Mouse (Mus musculus) midbrain, embryonic 16.5 days (tissue): Measurements from ENCODE around the gene Dgkq. TPM values are rescaled to one million over a fixed set of nuclear protein-coding genes. Genes with fewer than 3 reads are reported as not detected.

Experiments used
- ATAC-seq: fragments of 200-750 bp; cut with Nextera tagmentation; 2 replicates; pipeline ENCODE4 v1.8.0; 2017; ENCODE audit warnings: moderate TSS enrichment
- H3K27ac ChIP-seq: fragments of 300-500 bp; sonication (generic); 2 replicates; pipeline ENCODE4 v1.5.1; 2014; ENCODE audit warnings: mild to moderate bottlenecking, low read length, mixed read lengths
- H3K27me3 ChIP-seq: fragments of 300-500 bp; sonication (generic); 2 replicates; pipeline ENCODE4 v1.6.1; 2014; ENCODE audit warnings: low read depth, low read length, mixed read lengths; ENCODE audit not compliant: control insufficient read depth, insufficient read depth
- H3K36me3 ChIP-seq: fragments of 300-500 bp; sonication (generic); 2 replicates; pipeline ENCODE4 v1.6.1; 2014; ENCODE audit warnings: mild to moderate bottlenecking, low read length, moderate library complexity, mixed read lengths; ENCODE audit not compliant: control insufficient read depth, insufficient read depth
- H3K4me1 ChIP-seq: fragments of 300-500 bp; sonication (generic); 2 replicates; pipeline ENCODE4 v1.6.1; 2014; ENCODE audit warnings: mild to moderate bottlenecking, low read length, mixed read lengths; ENCODE audit not compliant: control insufficient read depth, insufficient read depth
- H3K4me2 ChIP-seq: fragments of 300-500 bp; sonication (generic); 2 replicates; pipeline ENCODE4 v1.6.1; 2014; ENCODE audit warnings: mild to moderate bottlenecking, low read length, mixed read lengths
- H3K4me3 ChIP-seq: fragments of 300-500 bp; sonication (generic); 2 replicates; pipeline ENCODE4 v1.5.1; 2014; ENCODE audit warnings: low read depth, mild to moderate bottlenecking, low read length, moderate library complexity, mixed read lengths
- H3K9ac ChIP-seq: fragments of 300-500 bp; sonication (generic); 2 replicates; pipeline ENCODE4 v1.6.1; 2014; ENCODE audit warnings: low read depth, low read length, mixed read lengths
- H3K9me3 ChIP-seq: fragments of 300-500 bp; sonication (generic); replicated peaks from 2 replicates; pipeline ENCODE4 v1.6.1; 2014; ENCODE audit warnings: mild to moderate bottlenecking, low read length, mixed read lengths; ENCODE audit not compliant: control insufficient read depth, poor library complexity, severe bottlenecking
- WGBS: fragments of 180-500 bp; shearing (Covaris S2); extraction: QIAGEN DNeasy Blood & Tissue Kit; methylation state at CpG from one replicate; pipeline ENCODE4 v1.1.7; 2014; 5-methylcytosine and 5-hydroxymethylcytosine counted together
- polyA plus RNA-seq: library from polyadenylated mRNA; unstranded; fragments of >200 nt; fragmentation: Nextera tagmentation; extraction: Ambion mirVana; gene quantifications from 2 replicates; pipeline ENCODE4 v1.2.1, GENCODE M21; 2015

The Dgkq gene
- 33.0 and 36.9 TPM in 2 replicates for polyA plus RNA-seq

GRCm38 (mm10) chr5:108668977-108669936 lies at the start of gene Dgkq:
Gene Dgkq (minus strand): TSS chr5:108669672.
- 5% methylated on average over 43 of the region's 43 CpGs for WGBS
- Histone ChIP-seq H3K27me3 (no peaks in the 10 kb centered on the region), H3K36me3 (peaks cover 15% of the 10 kb centered on the region), H3K4me2 (peak within 1 kb of the TSS; percentile 63), H3K9me3 (no peaks in the 10 kb centered on the region), H3K9ac (peak within 1 kb of the TSS; percentile 72), H3K4me3 (peak within 1 kb of the TSS; percentile 38), H3K4me1 (peaks cover 11% of the 10 kb centered on the region), H3K27ac (peak within 1 kb of the TSS; percentile 84)
- peak; percentile 85 for ATAC-seq

GRCm38 (mm10) chr5:108718051-108718450 lies 48.6 kb upstream of the Dgkq start:
- Histone ChIP-seq H3K4me3 (no peak overlapping the region), H3K27me3 (no peaks in the 10 kb centered on the region), H3K9ac (no peak overlapping the region), H3K4me2 (no peak overlapping the region), H3K36me3 (no peaks in the 10 kb centered on the region), H3K9me3 (no peaks in the 10 kb centered on the region), H3K27ac (no peak overlapping the region), H3K4me1 (no peaks in the 10 kb centered on the region)
- WGBS: 35% methylated on average over 4 of the region's 4 CpGs
- ATAC-seq: no peak

DNA sequence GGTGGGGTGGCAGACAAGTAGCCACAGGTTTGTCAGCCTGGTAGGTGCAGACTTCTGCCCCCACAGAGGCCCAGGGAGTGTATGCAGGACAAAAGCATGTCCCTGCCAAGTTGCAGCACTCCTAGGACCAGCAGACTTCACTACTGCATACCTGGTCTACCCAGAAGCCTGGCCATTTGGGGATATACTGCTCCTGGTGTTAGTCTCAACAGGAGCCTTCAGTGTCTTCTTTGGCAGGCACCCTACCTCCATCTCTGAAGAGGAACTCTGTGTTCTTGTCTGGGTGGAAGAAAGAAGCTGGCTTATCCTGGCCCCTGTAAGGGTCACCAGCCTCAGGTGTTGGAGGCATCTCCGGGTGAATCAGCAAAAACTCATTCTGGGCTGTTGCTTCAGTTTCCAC lies 46.5 kb upstream of the Dgkq start:
- no peak overlapping the region for H3K4me2 ChIP-seq
- H3K9me3 ChIP-seq: no peaks in the 10 kb centered on the region
- no peak overlapping the region for H3K9ac ChIP-seq
- no peaks in the 10 kb centered on the region for H3K36me3 ChIP-seq
- no peaks in the 10 kb centered on the region for H3K27me3 ChIP-seq
- WGBS: 88% methylated on average over 1 of the region's 1 CpGs
- H3K4me3 ChIP-seq: no peak overlapping the region
- no peaks in the 10 kb centered on the region for H3K4me1 ChIP-seq
- no peak overlapping the region for H3K27ac ChIP-seq
- no peak for ATAC-seq

- no peak overlapping the region for H3K4me2 ChIP-seq
- H3K4me3 ChIP-seq: no peak overlapping the region
- H3K4me1 ChIP-seq: no peaks in the 10 kb centered on the region
- 64% methylated on average over 6 of the region's 6 CpGs for WGBS
- no peaks in the 10 kb centered on the region for H3K9me3 ChIP-seq
- no peak overlapping the region for H3K27ac ChIP-seq
- H3K36me3 ChIP-seq: no peaks in the 10 kb centered on the region
- no peak overlapping the region for H3K9ac ChIP-seq
- peak; percentile 80 for ATAC-seq
- H3K27me3 ChIP-seq: no peaks in the 10 kb centered on the region
Measured at GRCm38 (mm10) chr5:108714149-108714548, 44.7 kb upstream of the Dgkq start.

DNA sequence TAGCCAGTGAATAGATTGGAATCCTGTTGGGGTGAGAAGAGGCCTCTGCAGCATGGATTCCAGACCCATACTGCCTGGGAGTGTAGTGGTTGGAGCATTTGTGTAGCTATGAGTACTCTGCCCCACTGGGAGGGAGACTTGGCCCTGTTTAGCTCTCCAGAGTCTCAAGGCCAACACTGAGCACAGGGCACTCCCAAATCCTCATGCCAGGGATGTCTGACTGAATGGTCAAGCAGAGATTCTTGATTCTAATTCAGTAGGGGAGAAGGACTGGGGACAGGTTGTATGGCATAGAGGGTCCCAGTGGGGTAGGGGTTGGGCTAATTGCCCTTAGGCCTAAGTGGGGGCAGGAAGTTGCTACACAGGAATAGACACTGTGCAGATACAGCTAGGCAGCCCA lies 44.2 kb upstream of the Dgkq start:
- H3K4me3 ChIP-seq: no peak overlapping the region
- no peak overlapping the region for H3K4me2 ChIP-seq
- H3K27ac ChIP-seq: no peak overlapping the region
- no peaks in the 10 kb centered on the region for H3K27me3 ChIP-seq
- ATAC-seq: no peak
- no peaks in the 10 kb centered on the region for H3K9me3 ChIP-seq
- H3K36me3 ChIP-seq: no peaks in the 10 kb centered on the region
- no peak overlapping the region for H3K9ac ChIP-seq
- no peaks in the 10 kb centered on the region for H3K4me1 ChIP-seq

DNA sequence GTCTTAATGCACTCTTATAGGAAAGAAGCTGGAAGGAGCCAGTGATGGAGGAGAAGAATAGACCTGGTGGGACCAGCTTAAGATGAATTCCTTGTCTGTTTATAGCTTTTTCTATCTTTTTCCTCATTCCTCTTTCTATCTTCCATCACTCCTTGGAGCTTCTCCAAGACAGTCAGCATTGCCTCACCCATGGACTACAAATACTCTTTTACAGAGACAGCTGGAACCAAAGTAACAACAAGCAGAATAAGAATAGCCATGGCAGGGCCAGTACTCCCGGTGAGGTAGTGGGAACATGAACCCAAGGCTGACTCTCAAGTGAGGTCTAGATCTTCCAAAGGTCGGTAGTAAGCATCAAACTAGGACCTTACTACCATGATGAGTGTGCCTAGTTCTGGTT lies 43.6 kb upstream of the Dgkq start:
- no peak for ATAC-seq
- no peaks in the 10 kb centered on the region for H3K4me1 ChIP-seq
- H3K27ac ChIP-seq: no peak overlapping the region
- H3K36me3 ChIP-seq: no peaks in the 10 kb centered on the region
- H3K9ac ChIP-seq: no peak overlapping the region
- H3K9me3 ChIP-seq: no peaks in the 10 kb centered on the region
- no peaks in the 10 kb centered on the region for H3K27me3 ChIP-seq
- H3K4me3 ChIP-seq: no peak overlapping the region
- WGBS: 87% methylated on average over 2 of the region's 2 CpGs
- no peak overlapping the region for H3K4me2 ChIP-seq

DNA sequence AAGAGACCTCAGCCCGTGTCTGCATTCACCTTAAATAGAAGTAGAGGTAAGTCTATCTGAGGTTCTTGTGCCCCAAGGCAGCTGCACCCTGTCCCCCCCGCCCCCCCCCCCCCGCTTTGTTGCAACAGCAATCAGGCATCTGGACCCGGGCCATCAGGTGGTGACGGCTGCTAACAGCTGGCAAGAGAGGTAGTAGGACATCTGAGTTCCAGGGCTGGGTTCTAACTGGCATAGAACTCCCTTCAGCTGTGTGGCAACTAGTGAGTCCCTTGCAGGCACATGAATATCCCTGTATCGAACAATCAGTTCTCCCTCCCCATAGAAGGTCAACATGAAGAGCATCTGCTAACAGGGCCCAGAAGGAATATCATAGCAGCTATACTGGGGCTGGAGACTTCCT lies 42.5 kb upstream of the Dgkq start:
- Histone ChIP-seq H3K27me3 (no peaks in the 10 kb centered on the region), H3K4me1 (no peaks in the 10 kb centered on the region), H3K4me2 (no peak overlapping the region), H3K27ac (no peak overlapping the region), H3K9me3 (no peaks in the 10 kb centered on the region), H3K9ac (no peak overlapping the region), H3K4me3 (no peak overlapping the region), H3K36me3 (no peaks in the 10 kb centered on the region)
- 84% methylated on average over 6 of the region's 6 CpGs for WGBS
- ATAC-seq: no peak

GRCm38 (mm10) chr5:108708981-108709731 lies 39.7 kb upstream of the Dgkq start:
- Histone ChIP-seq H3K27ac (no peak overlapping the region), H3K36me3 (no peaks in the 10 kb centered on the region), H3K4me3 (no peak overlapping the region), H3K4me2 (no peak overlapping the region), H3K4me1 (no peaks in the 10 kb centered on the region), H3K27me3 (no peaks in the 10 kb centered on the region), H3K9me3 (no peaks in the 10 kb centered on the region), H3K9ac (no peak overlapping the region)
- ATAC-seq: no peak
- 73% methylated on average over 6 of the region's 6 CpGs for WGBS

DNA sequence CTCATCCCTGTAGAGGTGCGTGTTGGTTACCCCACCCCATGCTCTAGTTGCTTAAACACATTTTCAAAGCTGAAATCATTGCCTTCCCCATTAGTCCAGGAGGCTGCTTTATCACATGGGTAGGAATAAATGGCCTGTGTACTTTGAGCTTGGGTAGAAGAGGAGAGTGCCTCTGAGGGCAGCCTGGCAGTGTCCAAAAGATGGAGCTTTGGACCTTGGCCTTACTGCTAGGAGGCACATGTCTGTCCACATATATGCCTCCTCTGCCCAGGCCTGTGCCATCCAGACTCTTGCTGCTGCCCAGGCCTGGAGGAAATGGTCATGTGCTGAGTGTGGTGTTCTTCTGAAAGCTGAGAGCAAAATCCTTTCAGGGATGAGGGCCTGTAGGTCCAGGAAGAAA lies 38.9 kb upstream of the Dgkq start:
- no peak overlapping the region for H3K27ac ChIP-seq
- no peak for ATAC-seq
- H3K9ac ChIP-seq: no peak overlapping the region
- H3K4me3 ChIP-seq: no peak overlapping the region
- H3K4me2 ChIP-seq: no peak overlapping the region
- H3K36me3 ChIP-seq: no peaks in the 10 kb centered on the region
- H3K9me3 ChIP-seq: no peaks in the 10 kb centered on the region
- no peaks in the 10 kb centered on the region for H3K4me1 ChIP-seq
- H3K27me3 ChIP-seq: no peaks in the 10 kb centered on the region
- 100% methylated on average over 1 of the region's 1 CpGs for WGBS
